ENCODE assay signal across 8 mouse cellular contexts in the genomic region with DNA sequence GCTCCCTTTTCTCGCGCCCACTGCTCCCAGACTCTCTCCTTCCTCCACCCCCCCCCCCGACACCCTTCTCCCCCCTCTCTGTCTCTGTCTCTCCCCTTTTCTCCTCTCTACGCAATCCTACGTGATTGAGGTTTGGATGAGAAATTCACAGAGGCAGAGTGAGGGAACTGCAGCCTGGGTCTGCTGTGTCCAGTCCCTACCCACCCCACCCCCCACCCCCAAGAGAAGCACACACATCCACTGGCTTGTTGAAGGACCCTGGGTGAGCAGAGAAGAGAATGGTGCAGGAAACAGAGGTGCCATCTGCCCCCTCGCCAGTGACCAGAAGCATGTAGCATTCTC.
A peak's percentile ranks its signal among the peaks of the same experiment; 100 is the strongest.
DNase-seq lines count a peak whose midpoint lies in the region; ATAC-seq and TF ChIP-seq lines count a peak whose summit lies in the region.

No protein-coding gene starts in this region.

- no peaks in the 10 kb centered on the region for H3K9me3 ChIP-seq in heart, embryonic 16.5 days (replicated peaks; ENCODE audit: control insufficient read depth, low read length)
- H3K9me3 ChIP-seq in hindbrain, embryonic 16.5 days (ENCODE audit: control insufficient read depth, low read length), result no peaks in the 10 kb centered on the region
- no peaks in the 10 kb centered on the region for H3K9me3 ChIP-seq in midbrain, postnatal 0 days (ENCODE audit: low read length)

- WGBS in heart, embryonic 16.5 days, result 2% methylated on average over 4 of the region's 6 CpGs
- WGBS in hindbrain, embryonic 16.5 days, result 1% methylated on average over 5 of the region's 6 CpGs
- 8% methylated on average over 3 of the region's 6 CpGs for WGBS in midbrain, postnatal 0 days

- peaks cover 41% of the 10 kb centered on the region for H3K27me3 ChIP-seq in heart, embryonic 16.5 days (ENCODE audit: control insufficient read depth, insufficient read depth, low read length)
- H3K27me3 ChIP-seq in hindbrain, embryonic 16.5 days (replicated peaks; ENCODE audit: control insufficient read depth, insufficient read depth, low read length), result no peaks in the 10 kb centered on the region
- no peaks in the 10 kb centered on the region for H3K27me3 ChIP-seq in midbrain, postnatal 0 days (ENCODE audit: insufficient read depth, low read length)

- no peak for ATAC-seq in heart, embryonic 16.5 days (replicated peaks; ENCODE audit: extremely low read depth, insufficient read depth, low FRiP score)
- ATAC-seq in hindbrain, embryonic 16.5 days, result peak; percentile 75
- ATAC-seq in midbrain, postnatal 0 days (ENCODE audit: low FRiP score), result peak; percentile 86

- H3K36me3 ChIP-seq in heart, embryonic 16.5 days (ENCODE audit: control insufficient read depth, insufficient read depth), result no peaks in the 10 kb centered on the region
- H3K36me3 ChIP-seq in hindbrain, embryonic 16.5 days (ENCODE audit: control insufficient read depth, insufficient read depth, low read length), result no peaks in the 10 kb centered on the region
- H3K36me3 ChIP-seq in midbrain, postnatal 0 days (ENCODE audit: insufficient read depth, low read length), result no peaks in the 10 kb centered on the region

- H3K4me3 ChIP-seq in heart, embryonic 16.5 days (ENCODE audit: low read length), result peak overlapping the region; percentile 76
- H3K4me3 ChIP-seq in hindbrain, embryonic 16.5 days (ENCODE audit: low read length), result peak overlapping the region; percentile 84
- H3K4me3 ChIP-seq in midbrain, postnatal 0 days (ENCODE audit: low read depth, low read length), result peak overlapping the region; percentile 72

- H3K9ac ChIP-seq in heart, embryonic 16.5 days (ENCODE audit: low read length), result no peak overlapping the region; the same call in 1 of the 2 replicates
- H3K9ac ChIP-seq in hindbrain, embryonic 16.5 days (ENCODE audit: low read depth, low read length), result peak overlapping the region; percentile 93
- H3K9ac ChIP-seq in midbrain, postnatal 0 days (replicated peaks; ENCODE audit: low read length, poor library complexity, severe bottlenecking), result peak overlapping the region; percentile 70

- peak overlapping the region; percentile 100 for H3K4me2 ChIP-seq in heart, embryonic 16.5 days (ENCODE audit: low read depth, low read length)
- H3K4me2 ChIP-seq in hindbrain, embryonic 16.5 days (ENCODE audit: low read length), result peak overlapping the region; percentile 84
- H3K4me2 ChIP-seq in midbrain, postnatal 0 days (ENCODE audit: low read depth, low read length, poor library complexity, severe bottlenecking), result peak overlapping the region; percentile 95

- intact Hi-C loops in heart, postnatal 36 days (cut with DNase I), result no loop called here

- H3K27ac ChIP-seq in heart, embryonic 16.5 days (ENCODE audit: low read length), result no peak overlapping the region
- H3K27ac ChIP-seq in hindbrain, embryonic 16.5 days (ENCODE audit: low read depth, low read length), result peak overlapping the region; percentile 93
- H3K27ac ChIP-seq in midbrain, postnatal 0 days (ENCODE audit: low read depth, low read length), result peak overlapping the region; percentile 79

- no peaks in the 10 kb centered on the region for H3K4me1 ChIP-seq in heart, embryonic 16.5 days (ENCODE audit: control insufficient read depth, insufficient read depth, low read length)
- H3K4me1 ChIP-seq in hindbrain, embryonic 16.5 days (ENCODE audit: control insufficient read depth, insufficient read depth, low read depth, low read length), result peaks cover 11% of the 10 kb centered on the region
- H3K4me1 ChIP-seq in midbrain, postnatal 0 days (ENCODE audit: insufficient read depth, low read length), result peaks cover 5% of the 10 kb centered on the region; the same call in 1 of the 2 replicates

- peak; percentile 35 for TF ChIP-seq CTCF in midbrain, postnatal 0 days (IDR thresholded peaks at IDR 0.05)

- DNase-seq in heart, postnatal 36 days, result no peak
- DNase-seq in embryo, embryonic 10.5 days (ENCODE audit: low spot score), result peak; percentile 48
- DNase-seq in midbrain, postnatal 0 days (ENCODE audit: low spot score), result no peak
- DNase-seq in urinary bladder, postnatal 4 days (ENCODE audit: low spot score in 2 of 2), result no peak
- no peak for DNase-seq in adrenal gland, adult 18-20 months (ENCODE audit: low spot score in 2 of 2)
- DNase-seq in adrenal gland, postnatal 4 days (ENCODE audit: low spot score in 2 of 2), result no peak
